Mouse (Mus musculus): Measurements from ENCODE around the gene Cytl1.

Cytl1 gene

DNA sequence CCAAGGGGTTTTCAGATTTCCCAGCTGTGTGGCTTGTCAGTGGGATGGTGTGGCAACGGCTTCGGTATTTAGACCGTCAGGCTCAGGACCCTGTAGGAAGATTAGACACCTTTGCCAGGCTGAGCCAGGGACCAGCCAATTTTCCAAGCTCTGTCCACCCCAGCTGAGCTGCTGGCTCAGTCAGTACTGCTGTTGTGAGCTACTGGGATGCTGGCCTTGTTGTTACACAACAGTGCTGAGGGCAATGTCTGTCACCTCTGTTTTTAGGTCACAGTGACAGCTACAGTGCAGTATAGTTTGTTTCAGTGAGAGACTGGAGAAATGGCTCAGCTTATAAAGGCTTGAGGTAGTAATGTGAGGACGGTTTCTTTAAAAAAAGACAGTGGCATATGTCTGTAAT is 38.7 kb downstream of the Cytl1 start:
- DNase-seq, result no peak

DNA sequence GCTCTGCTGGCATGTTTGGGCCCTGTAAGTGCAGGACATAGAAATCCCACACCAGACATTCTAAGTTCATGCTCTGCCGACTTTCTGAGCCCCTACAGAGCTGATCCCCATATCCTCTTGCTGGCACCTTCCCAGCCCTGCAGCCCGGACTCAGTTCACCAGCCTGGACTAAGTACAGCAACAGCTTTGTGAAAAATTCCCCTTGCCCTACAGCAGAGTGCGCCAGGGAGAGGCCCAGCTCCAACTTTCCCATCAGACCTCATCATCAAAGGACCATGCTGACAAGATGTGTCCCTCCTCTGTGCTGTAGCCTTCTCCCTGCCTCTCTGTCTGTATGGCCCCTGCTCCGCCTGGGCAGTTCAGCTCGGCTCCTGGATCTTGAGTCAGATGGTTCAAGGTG is 40.4 kb downstream of the Cytl1 start:
- no peak for DNase-seq

DNA sequence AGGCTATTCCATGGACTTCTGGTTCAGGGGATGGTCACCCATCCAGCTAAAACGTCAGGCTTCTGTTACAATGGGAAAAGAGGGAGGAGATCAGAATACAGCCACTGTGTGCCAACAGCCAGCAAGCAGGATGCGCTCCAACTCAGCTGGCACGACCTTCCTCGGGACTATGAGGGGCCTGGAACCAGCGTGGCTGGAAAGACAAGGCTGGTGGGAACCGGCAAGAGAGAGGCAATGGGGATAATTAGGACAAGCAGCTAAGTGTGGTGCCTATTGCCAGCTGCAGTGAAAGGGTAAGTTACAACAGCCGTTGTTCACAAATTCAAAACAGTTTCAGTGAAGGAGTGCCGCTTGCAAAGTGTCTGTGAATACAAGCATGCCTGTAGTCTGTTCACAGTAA is 48.0 kb downstream of the Cytl1 start:
- no peak for DNase-seq

GRCm38 (mm10) chr5:37784847-37785391 is 49.6 kb downstream of the Cytl1 start:
- DNase-seq, result peak; percentile 12

Measured in kidney, adult 11 months (tissue).